Mouse (Mus musculus): ENCODE data around the gene Vps37c.

DNA sequence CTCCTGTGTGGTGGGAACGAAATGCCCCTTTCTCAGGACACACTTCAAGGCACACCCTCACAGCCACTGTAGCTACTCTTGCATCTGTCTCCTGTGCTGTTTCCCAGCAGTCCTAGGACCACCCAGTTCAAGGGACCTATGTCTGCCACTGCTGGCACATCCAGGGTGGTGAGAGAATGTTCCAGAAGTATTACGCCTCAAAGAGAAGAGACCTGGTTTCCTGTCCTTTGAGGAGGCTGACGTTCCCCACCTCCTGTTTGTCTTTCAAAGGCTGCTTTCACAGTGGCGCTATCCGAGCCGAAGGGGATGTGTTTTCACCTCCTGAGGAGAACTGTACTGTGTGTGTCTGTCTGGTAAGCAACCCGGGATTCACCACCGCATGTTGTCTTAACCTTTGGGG is 40.4 kb upstream of the Vps37c start:
- TF ChIP-seq CTCF (conservative IDR thresholded peaks at IDR 0.05; ENCODE audit: insufficient read depth, insufficient read length, low read depth, low read length): no peak
- no peak for TF ChIP-seq POLR2A (IDR thresholded peaks at IDR 0.05; ENCODE audit: low read depth, low read length)
